Mouse (Mus musculus) retina, postnatal 7 days (tissue): ENCODE results near the gene Cobll1.

Experiments used
- DNase-seq: peaks from one replicate; pipeline ENCODE4 v3.0.0-alpha.2; 2012; ENCODE audit warnings: low read depth, low spot score

Gene Cobll1

DNA sequence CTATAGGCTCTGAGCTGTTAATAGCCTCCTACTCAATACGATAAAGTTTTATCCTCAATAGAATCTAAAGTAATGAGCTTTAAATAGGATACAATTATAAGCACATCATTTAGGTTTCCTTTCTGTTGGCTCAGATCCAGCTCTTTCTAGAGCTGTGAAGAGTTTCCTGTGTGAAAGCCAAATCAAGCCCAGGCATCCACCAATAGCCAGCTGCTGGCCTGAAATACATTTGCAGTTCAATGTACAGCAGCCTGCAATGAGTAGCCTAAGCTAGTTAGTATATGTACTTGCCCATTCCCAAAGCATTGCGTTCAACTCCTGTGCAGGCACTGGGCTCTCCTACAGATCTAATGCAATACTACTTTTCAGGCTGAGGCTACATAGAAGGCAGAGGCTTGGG, 145.2 kb downstream of the Cobll1 start:
- DNase-seq, result no peak

- no peak for DNase-seq
These were observed 148.2 kb downstream of the Cobll1 start for GRCm38 (mm10) chr2:65090986-65091385.

DNA sequence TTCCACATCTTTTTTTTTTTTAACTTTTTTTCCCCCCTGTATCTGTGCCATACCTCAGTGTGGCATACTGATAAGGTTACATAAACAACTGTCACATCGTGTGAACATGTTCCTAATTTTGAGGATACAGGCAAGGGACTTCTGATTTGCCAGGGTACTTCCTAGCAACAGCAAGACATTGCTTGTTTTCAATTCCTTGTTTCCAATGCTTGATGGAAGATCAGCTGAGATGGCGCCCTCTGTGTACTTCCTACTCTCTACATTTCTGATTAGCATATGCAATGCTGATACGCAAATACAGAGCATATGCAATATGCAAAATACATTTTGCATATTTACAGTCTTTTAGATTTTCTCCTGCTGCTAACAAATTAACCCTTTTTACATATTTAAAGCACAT, 152.0 kb downstream of the Cobll1 start:
- no peak for DNase-seq

- no peak for DNase-seq
These were observed 155.8 kb downstream of the Cobll1 start for GRCm38 (mm10) chr2:65083411-65083810.

DNA sequence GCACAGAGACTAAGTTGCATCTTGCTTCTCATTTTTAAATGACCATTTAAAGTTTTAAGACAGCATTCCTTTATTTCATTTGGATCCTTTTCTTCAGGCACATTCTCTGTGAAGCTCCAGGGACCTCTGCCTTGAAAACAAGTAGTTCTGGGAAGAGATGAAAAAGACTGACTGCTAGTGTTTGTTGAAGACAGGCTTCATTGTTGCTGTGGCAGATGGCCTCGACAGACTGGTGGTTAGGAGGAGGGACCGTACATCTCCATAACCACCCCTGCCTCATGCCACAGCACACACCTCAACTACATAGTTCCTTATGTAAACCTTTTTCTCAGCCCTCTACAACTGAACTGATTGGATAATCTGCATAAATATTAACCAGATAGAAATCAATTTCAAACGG, 161.7 kb downstream of the Cobll1 start:
- DNase-seq, result no peak

DNA sequence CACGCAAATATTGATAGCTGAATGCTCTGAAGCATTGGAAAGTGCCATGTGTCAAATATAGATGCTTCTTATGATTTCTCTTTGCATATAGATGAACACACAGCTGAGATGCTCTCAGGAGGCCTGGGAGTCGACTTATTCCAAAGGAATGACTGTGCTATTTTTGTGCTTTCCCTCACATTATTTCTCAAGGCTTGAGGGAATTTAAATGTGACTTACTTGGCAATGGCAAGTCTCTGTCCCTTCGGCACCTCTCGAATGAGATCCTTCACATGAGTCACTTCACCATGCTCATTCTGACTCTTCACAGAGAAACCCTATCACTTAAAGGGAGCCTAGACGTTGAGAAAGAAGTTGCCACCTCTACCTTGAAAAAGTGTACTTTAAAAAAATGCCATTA, 163.4 kb downstream of the Cobll1 start:
- DNase-seq, result no peak

- DNase-seq, result no peak
These were observed 163.8 kb downstream of the Cobll1 start for GRCm38 (mm10) chr2:65075431-65075830.

- no peak for DNase-seq
These were observed 167.0 kb downstream of the Cobll1 start for GRCm38 (mm10) chr2:65072205-65072604.

DNA sequence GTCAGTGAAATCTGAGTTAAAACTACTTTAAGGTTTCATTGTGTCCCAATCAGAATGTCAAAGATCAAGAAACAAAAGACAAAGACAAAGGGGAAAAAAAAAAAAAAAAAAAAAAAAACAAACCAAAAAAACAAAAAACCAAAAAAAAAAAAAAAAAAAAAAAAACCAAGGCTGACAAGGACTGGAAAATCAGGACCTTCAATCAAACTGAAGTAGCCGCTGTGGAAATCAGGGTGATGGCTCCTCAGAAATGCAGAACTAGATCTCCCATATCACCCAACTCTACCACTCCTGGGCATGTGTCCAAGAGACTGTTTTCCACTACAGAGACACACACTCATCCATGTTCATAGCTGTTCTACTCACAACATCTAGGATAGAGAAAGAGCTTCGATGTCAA, 185.4 kb downstream of the Cobll1 start:
- no peak for DNase-seq

- no peak for DNase-seq
These were observed 186.8 kb downstream of the Cobll1 start for GRCm38 (mm10) chr2:65052191-65053012.

- no peak for DNase-seq
These were observed 188.4 kb downstream of the Cobll1 start for GRCm38 (mm10) chr2:65050776-65051175.

- no peak for DNase-seq
These were observed 190.8 kb downstream of the Cobll1 start for GRCm38 (mm10) chr2:65048234-65049017.
